Mouse (Mus musculus): ENCODE measurements around the gene Homer1.

The Homer1 gene

DNA sequence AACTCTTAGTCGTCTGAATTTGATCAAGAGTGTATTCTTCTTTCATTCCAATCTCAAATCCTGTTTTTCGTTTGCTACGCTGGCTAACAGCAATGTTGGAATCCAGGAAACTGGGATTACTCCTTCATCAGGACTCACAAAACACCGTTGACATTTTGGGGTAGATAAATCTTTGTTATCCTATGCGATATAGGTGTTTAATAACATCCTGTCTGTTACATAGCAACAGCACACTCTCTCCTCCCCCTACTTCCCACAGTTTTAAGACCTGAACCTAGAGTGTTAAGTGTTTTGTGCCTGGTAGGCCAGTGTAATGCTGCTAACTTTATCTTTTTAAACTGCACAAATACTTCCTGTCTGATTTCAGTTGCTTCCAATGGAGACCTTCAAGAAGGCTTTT lies 39.0 kb downstream of the Homer1 start:
- DNase-seq (ENCODE audit: inconsistent age in 2 of 2, low spot score in 1 of 2), result no peak

DNA sequence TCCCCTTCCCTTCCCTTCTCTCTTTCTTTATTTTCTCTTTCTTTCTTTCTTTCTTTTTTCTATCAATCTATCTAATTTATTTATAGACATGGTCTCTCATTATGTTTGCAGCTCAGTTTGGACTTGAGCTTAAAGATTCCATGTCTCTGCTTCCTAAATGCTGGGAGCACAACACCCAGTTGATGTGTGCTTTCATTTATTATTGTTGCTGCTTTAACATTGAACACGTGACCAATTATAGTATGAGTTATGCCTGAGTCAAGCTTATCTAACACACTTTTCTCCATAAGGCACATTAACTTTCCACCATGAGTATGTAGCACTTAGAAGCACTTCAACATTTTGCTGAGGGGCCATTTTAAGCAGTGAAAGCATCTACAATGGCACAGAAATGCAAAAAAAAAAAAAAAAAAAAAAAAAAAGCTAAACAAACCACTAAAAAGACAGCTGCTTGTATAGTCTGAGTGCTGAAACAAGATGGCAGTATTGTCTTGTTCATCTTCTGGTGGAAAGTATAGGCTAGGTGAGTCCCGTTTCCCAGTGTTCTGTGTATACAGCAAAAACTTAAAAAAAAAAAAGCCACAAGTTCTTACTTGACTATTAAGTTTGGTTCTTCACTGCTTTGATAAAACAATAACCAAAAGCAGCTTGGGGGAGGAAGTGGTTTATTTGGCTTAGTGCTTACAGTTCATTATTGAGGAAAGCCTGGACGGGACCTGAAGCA lies 41.3 kb downstream of the Homer1 start:
- peak in 1 of 2 experiments; percentile 18 for DNase-seq (ENCODE audit: inconsistent age in 2 of 2, low spot score in 1 of 2)

DNA sequence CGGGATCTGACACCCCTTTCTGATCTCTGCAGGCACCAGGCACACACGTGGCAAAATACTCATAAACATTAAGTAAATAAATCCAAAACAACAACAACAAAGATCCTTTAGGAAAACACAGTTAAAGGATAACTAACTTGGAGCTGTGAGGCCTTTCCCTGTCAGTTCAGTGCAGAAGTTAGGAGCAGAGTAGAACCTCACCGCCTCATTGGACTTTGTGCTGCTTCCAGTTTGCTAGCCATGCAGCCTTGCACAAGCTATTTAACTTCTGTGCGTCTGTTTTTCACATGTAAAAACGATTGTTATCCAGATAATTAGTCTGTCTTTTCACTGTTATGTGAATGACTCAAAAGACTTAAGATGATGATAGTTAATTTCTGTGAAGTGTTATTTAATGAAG lies 43.2 kb downstream of the Homer1 start:
- DNase-seq (ENCODE audit: inconsistent age in 2 of 2, low spot score in 1 of 2), result no peak

DNA sequence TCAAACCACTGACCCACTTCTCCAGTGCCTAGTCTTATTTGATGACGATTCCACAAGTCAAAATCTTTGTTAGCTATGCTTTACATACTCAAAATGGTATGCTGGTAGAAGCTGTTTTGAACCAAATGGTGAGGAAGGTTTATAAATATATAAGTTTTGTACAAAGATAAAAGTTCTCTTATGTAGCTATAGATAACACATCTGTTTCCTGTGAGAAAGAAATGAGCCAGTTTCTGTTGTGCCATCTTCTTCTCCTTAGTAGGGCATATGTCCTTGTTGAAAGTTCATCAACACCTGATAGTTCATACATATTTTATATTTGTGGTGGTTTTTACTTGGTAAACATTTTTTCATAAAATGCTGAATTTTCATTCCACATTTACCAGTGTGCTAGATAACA lies 45.0 kb downstream of the Homer1 start:
- DNase-seq (ENCODE audit: inconsistent age in 2 of 2, low spot score in 1 of 2), result no peak

DNA sequence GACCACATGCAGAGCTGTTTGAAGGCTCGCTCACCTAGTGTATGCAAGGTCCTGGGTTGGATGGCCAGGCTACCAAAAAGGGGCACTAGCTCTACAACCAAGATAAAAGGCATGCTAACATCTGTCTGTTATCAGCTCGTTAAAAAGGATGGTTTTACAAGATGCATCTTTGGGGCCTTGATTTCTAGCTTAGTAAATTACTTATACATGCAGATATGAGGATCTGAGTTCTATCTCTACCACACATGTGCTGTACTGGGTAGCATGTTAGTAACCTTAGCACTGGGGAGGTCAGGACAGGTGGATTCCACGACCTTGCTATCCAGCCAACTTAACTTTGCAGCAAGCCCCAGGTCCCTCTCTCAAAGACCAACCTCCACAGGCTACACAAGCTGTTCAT lies 46.4 kb downstream of the Homer1 start:
- no peak for DNase-seq (ENCODE audit: inconsistent age in 2 of 2, low spot score in 1 of 2)

DNA sequence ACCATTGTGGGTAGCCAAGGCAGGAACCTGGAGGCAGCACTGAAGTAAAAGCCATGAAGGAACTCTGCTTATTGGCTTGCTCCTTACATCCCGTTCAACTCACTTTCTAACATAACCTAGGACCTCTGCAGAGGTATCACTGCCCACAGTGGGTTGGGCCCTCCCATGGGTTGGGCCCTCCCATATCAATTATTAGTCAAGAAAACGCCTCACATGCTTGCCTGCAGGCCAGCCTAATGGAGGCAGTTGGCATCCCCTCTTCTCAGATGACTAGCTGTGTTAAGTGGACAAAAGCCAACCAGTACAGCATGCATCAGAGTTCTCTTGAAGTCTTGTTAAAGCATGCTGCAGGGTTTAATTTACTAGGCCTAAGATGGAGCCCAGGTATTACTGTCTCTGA lies 52.6 kb downstream of the Homer1 start:
- no peak for DNase-seq (ENCODE audit: inconsistent age in 2 of 2, low spot score in 1 of 2)

DNA sequence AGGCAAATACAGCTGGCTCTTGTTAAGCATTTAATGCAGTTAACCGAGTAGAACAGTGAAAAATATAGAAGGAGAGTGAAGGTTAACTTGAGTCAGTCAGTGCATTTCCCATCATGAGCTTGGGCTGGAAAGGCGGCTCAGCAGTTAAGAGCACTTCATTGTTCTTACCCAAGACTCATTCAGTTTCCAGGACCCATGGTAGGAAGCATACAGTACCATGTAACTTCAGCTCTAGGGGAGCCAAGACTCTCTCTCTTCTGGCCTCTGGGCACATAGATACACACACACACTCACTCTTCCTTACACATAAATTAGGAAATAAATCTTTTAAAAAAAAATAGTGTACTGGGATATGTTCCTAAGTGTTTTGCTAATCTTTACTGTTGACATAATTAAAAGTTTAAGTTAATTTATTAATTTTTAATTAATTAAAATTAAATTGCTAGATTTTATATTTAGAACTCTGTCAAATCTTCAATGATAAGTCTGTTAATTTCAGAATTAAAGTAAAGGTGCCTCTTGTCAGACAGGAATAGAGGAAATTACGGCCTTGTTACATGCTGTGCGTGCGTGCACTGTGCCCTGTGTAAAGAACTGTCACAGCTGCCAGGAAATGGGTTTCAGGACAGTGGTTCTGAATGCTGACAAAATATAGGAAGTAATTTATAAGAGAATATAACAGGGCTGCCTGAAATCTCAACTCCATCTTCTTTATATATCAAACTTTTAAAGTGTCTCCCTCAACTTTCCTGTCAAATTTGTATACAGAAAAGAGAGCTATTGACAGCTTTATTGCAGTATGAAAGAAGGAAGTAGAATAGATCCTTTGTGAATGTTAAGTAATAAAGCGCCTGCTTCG lies 55.2 kb downstream of the Homer1 start:
- no peak for DNase-seq (ENCODE audit: inconsistent age in 2 of 2, low spot score in 1 of 2)

DNA sequence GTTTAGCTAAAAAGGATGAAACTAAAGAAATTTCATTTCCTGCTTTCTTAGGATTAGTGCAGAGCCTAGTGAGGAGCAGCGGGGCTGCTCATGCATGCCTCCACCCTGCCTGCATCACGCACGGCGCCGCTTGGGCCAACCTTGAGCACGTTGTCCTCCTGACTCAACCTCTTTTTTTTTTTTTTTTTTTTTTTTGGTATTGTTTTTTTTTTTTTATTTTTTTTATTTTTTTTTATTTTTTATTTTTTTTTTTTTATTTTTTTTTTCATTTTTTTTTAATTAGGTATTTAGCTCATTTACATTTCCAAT lies 55.8 kb downstream of the Homer1 start:
- DNase-seq (ENCODE audit: inconsistent age in 2 of 2, low spot score in 1 of 2), result no peak

DNA sequence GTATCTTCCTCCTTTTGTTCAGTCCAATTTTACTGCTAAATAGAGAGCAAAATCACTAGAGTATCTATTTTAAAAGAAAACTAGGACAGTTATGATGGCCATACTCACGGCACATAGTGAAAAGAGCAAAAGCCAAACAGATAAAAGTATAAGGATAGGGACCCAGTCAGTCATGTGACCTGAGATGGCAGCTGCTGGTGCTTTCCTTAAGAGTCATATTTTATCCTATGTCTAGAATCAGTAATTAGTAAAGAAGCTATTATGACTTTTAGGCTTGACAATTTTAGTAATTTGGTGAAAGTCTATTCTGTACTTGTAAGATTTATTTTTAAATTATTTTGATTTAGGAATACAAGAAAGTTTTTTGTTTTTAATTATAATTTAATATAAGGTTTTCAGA lies 59.1 kb downstream of the Homer1 start:
- DNase-seq (ENCODE audit: inconsistent age in 2 of 2, low spot score in 1 of 2), result no peak

DNA sequence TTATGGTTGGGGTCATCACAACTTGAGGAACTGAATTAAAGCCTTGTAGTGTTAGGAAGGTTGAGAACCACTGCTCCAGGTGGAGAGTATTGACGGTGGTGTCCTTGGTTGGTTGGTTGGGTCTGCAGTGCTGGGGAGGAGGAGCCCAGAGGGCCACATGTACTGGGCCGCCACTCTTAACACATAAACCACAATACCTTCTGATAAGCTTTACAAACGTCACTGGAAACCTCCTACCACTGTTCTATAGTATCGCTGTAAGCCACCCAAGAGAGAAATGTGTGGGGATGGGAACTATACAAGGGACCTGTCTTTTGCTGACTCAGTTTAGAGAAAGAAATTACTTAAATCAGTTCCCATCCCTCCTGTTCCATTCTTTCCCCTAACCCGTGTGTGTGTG lies 68.1 kb downstream of the Homer1 start:
- DNase-seq (ENCODE audit: inconsistent age in 2 of 2, low spot score in 1 of 2), result no peak

DNA sequence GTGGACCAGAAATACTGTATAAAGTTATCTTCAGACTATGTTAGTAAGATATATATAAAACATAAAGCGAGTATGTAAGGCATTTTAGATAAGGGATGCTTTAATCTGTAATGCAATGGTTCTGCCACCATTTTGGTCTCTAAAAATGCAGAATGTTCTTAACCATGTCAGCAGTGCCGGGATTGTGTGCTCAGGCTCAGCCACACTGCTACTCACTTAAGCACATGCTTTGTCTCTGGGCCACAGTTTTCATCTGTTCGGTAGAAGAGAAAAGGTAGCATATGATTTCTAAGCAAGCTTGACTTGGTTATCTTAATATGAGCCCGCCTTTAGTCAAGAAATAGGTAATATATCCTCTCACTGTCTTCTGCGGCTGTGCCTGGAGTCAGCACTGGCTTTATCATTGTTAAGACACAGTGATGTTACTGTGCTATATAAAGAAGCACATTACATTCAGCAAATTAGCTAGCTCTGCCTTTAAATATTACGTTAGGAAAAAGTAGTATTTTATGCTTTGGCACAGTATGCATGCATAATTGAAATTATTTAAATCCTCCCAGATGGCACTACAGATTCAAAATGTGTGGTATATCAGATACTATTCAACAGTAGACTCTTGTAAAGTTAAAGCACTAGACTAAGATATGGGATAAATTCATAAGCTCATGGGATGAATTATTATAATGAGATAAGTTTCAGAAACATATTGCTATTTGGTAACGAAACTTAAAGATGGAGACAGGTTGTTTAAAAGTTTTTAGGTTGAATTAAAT lies 69.6 kb downstream of the Homer1 start:
- no peak for DNase-seq (ENCODE audit: inconsistent age in 2 of 2, low spot score in 1 of 2)

DNA sequence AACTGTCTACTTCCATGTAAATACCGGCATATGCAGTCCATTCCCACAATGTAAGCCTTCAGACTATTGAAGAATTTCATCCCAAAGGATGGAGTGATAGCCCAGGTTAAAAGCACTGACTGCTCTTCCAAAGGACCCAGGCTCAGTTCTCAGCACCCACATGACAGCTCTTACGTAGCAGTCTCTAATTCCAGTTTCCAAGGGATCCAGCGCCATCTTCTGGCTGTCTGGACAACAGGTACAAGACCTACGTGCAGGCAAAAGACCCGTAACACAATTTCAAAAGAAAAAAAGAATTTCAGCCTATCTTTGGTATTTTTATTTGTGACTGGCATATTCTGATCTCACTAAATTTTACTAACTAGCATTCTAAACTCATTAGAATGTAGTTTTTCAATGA lies 75.0 kb downstream of the Homer1 start:
- DNase-seq (ENCODE audit: inconsistent age in 2 of 2, low spot score in 1 of 2), result no peak

DNA sequence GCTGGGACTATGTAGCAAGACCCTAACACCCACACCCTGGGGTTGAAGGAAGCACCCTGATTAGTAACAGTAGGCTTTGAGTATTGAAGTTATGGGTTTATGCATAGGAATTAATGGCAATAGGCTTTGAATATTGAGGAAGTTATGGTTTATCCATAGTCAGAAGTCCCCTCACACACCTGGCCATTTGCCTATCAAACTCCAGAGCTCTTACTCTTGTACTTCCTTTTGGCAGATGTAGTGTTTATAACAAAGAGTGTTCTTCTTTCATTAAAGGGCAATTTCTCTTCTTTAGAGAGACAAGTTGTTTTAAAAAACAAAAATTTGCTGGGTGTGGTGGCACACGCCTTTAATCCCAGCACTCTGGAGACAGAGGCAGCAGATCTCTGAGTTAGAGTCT lies 79.1 kb downstream of the Homer1 start:
- DNase-seq (ENCODE audit: inconsistent age in 2 of 2, low spot score in 1 of 2), result no peak

DNA sequence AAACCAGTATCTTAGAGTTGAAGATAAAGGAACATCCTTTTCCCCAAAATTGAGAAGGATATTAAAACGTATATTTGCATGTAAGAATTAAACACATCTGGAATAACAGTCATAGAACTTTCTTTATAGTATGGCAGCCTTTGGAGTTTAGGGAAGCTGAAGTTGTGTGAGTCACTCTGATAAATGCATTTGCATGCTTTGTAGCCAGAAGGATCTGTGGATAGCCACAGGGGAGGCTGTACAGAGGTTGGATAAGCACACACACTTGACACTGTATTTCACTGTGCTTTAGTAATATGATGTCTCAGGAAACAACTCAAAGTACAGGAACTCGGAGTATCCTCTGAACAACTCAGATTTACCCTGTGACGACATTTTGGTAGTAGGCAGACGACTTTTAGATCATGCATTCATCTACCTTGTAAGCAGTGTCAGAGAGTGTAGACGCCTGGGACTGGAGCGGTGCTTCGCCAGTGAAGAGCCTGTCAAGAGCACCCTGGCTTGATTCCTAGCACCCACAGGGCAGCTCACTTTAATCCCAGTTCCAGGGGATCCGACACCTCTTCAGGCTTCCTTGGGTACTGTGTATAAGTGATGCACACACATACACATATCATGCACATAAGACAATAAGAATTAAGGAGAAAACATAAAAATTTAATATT lies 81.1 kb downstream of the Homer1 start:
- no peak for DNase-seq (ENCODE audit: inconsistent age in 2 of 2, low spot score in 1 of 2)

DNA sequence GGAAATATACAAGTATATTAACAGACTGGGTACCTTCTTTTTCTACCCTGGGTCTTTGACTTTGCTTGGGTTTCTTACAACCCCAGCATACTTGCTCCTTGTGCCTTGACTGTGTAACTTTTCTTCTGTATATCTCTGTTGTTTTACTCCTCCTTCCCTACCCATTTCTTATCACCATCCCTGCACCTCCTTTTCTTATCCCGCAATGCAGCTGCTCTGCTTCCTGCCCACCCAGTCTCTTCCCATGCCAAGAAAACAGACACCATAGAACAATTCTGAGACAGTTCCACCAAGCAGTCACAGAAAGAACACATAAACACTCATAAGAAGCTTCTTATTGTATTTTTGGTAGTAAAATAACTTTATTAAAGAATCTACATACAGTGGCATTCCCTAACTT lies 81.9 kb downstream of the Homer1 start:
- DNase-seq (ENCODE audit: inconsistent age in 2 of 2, low spot score in 1 of 2), result no peak

DNA sequence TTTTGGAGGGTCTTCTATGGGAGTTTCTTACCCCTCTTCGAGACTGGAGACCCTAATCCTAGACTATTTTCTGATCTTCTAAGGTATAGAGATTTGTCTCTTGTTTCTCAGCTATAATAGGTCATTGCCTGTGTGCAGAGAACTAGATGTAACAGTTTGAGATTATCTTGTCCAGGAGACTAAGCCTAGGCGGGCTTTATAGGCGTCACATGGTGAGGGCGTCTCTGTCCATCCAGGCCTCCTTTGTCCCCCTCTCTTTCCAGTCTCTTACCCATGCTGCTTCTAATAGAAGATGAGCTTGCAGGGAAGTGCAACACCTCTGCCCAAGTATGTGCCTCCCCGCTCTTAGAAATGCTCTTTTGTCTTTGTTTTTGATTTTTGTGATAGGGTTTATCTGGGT lies 83.7 kb downstream of the Homer1 start:
- DNase-seq (ENCODE audit: inconsistent age in 2 of 2, low spot score in 1 of 2), result no peak

DNA sequence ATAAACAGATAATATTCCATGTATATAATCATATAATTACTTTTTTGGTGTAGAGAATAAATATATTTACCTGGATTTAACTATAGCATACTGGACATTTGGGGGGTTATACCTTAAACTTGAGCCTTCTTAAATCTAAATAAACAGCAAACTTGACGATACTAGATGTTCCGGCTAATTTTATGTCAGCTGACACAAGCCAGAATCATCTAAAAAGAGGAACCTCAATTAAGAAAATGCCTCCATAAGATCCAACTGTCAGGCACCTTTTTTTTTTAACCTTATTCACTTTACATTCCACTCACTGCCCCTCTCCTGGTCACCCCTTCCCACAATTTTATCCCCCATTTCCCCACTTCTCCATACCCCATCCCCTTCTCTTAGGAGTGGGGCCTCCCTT lies 84.2 kb downstream of the Homer1 start:
- DNase-seq (ENCODE audit: inconsistent age in 2 of 2, low spot score in 1 of 2), result no peak

DNA sequence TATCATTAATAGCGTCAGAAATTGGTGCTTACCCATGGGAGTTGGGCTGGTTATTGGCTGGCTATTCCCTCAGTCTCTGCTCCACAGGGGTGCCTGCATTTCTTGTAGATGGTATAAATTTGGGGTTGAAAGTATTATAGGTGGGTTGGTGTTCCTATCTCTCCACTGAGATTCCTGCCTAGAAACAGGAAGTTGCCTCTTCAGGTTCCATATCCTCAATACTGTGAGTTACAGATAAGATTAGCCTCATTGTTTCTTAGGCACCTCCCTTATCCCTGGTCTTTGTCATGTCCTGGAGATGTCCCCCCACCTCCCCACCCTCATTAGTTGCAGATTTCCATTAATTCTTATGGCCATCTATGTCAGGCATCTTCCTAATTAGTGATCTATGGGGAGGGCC lies 85.0 kb downstream of the Homer1 start:
- DNase-seq (ENCODE audit: inconsistent age in 2 of 2, low spot score in 1 of 2), result no peak

DNA sequence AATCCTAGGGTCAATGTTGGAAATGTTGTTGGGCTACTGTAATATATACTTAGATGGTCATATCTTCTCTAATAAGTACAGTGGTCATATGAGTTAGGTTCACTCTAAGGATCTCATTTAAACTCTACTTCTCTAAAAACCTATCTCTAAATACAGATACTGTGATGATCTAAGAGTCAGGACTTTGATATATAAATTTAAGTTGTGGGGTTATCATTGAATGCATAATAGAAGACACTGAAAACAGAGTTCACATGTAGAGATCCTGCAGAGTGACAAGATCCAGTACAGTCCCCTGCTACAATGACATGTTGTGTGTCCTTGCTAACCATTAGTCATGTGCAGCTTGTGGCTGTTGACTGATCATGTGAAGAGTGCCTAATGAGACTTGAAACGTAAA lies 85.7 kb downstream of the Homer1 start:
- DNase-seq (ENCODE audit: inconsistent age in 2 of 2, low spot score in 1 of 2), result no peak

DNA sequence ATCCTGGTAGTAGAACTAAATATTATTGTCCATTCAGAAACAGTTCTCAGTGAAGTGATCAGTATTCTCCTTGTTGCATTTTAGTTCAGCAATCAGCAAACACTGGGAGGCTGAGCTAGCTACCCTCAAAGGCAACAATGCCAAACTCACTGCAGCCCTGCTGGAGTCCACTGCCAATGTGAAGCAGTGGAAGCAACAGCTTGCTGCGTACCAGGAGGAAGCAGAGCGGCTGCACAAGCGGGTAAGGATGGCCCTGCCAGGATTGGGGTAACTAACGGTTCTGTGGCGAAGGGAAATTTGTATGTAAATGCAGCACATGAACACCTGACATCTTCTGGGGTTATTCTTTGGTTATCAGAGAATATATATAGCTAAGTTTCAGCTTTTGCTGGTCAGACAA lies 88.0 kb downstream of the Homer1 start:
- no peak for DNase-seq (ENCODE audit: inconsistent age in 2 of 2, low spot score in 1 of 2)

DNA sequence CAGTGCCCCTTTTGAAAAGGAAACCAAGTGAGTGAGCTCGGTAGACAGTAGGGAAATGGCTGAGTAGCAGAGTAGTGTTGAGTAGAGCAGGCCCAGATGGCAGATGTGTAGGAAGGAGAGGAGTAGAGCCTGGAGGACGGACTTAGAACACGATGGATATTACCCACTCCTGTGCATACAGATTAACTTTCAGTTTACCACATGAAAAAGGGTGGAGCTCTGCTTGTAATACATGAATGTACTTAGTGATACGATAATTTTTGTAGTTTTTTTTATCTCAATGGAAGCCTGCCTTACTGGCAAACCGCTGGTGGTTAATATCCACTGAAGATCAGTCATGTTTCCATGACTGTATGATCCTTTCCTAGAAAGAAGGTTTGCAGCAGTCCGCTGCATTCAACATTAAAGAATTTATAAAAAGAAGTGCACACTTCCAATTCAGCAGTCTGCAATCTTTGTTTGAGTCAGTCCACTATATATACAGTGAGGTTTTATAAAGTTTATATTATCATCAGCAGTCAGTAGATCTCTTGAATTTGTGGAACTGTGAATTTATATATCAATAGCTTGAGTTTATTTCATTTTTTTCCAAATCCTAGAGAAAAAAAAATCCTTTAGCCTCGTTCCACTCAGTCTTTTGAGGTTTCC lies 89.3 kb downstream of the Homer1 start:
- no peak for DNase-seq (ENCODE audit: inconsistent age in 2 of 2, low spot score in 1 of 2)
